Mouse (Mus musculus): ENCODE measurements around the gene Senp5. TPM values are rescaled to one million over a fixed set of nuclear protein-coding genes. Genes with fewer than 3 reads are reported as not detected.

Gene Senp5
- polyA plus RNA-seq, 1 experiment from 2014 or later, result 10.0 TPM

Small RNA genes within 50 kb of the gene (microRNA-seq; reads per million reads assigned to microRNA genes)
- not detected for gene Gm26269 (ENCODE audit: borderline number of aligned reads)

Other genes with a start within 250 kb of the Senp5 start
- 0.07 TPM in 1 of 2 replicates, not detected in the other for gene Meltf, start 124.5 kb downstream of the Senp5 start, polyA plus RNA-seq (2014; fragmentation: Nextera tagmentation; extraction: Ambion mirVana)
- gene Pigz, start 69.4 kb downstream of the Senp5 start, polyA plus RNA-seq (2014; fragmentation: Nextera tagmentation; extraction: Ambion mirVana), result 0.41 and 0.56 TPM in 2 replicates
- gene 0610012G03Rik, start 54.8 kb downstream of the Senp5 start, polyA plus RNA-seq (2014; fragmentation: Nextera tagmentation; extraction: Ambion mirVana), result 86.6 and 90.6 TPM in 2 replicates
- 173 TPM in 2 replicates for gene Ncbp2, start 54.8 kb downstream of the Senp5 start, polyA plus RNA-seq (2014; fragmentation: Nextera tagmentation; extraction: Ambion mirVana)
- gene Pak2, start 76.1 kb upstream of the Senp5 start, polyA plus RNA-seq (2014; fragmentation: Nextera tagmentation; extraction: Ambion mirVana), result 41.6 and 42.6 TPM in 2 replicates
- 168 TPM in 2 replicates for gene Pigx, start 96.5 kb upstream of the Senp5 start, polyA plus RNA-seq (2014; fragmentation: Nextera tagmentation; extraction: Ambion mirVana)
- gene Cep19, start 96.5 kb upstream of the Senp5 start, polyA plus RNA-seq (2014; fragmentation: Nextera tagmentation; extraction: Ambion mirVana), result 46.1 and 46.5 TPM in 2 replicates
- 9.5 and 10.3 TPM in 2 replicates for gene Nrros, start 162.3 kb upstream of the Senp5 start, polyA plus RNA-seq (2014; fragmentation: Nextera tagmentation; extraction: Ambion mirVana)
- not detected in 2 replicates for gene Bex6, start 176.5 kb upstream of the Senp5 start, polyA plus RNA-seq (2014; fragmentation: Nextera tagmentation; extraction: Ambion mirVana)
- gene Fbxo45, start 243.9 kb upstream of the Senp5 start, polyA plus RNA-seq (2014; fragmentation: Nextera tagmentation; extraction: Ambion mirVana), result 18.8 and 24.2 TPM in 2 replicates
- gene Wdr53, start 243.9 kb upstream of the Senp5 start, polyA plus RNA-seq (2014; fragmentation: Nextera tagmentation; extraction: Ambion mirVana), result 21.1 and 21.2 TPM in 2 replicates